Mouse (Mus musculus): ENCODE data around the gene Hnf1a.
A peak's percentile ranks its signal among the peaks of the same experiment; 100 is the strongest.

DNA sequence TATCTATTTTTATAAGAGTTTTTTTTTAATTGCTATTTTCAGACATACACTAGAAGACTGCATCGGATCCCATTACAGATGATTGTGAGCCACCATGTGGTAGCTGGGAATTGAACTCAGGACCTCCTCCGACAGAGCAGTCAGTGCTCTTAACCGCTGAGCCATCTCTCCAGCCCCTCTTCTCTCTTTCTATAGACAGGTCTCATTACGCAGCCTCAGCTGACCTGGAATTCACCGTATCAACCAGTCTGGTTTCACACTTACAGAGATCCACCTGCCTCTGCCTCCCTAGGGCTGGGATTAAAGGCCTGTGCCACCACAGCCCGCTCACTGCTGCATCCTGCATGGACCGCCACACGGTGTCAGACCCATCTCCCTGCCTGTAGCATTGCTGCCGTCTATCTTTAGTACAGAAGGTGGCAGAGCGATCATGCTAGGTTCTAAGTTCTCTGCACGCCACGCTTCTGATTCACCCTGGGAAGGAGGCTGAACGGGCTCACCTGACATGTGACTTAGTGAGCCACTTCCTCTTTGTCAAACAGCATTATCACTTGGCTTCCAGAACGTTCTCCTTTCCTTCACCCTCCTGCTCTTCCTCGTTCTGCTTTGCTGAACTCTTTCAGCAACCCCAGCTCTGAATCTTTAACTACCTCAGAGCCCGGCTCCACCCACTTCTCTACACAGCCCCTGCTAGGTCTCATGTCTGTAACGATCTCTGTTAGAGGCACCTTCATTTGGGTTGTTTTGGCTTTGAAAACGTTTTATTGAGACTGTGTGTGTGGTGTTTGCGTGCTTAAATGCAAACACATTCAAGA lies 49.1 kb downstream of the Hnf1a start:
- peak; percentile 64 for TF ChIP-seq CTCF (IDR thresholded peaks at IDR 0.05; ENCODE audit: low read depth)
- no peak for TF ChIP-seq EP300 (optimal IDR thresholded peaks at IDR 0.05)

Measured in stomach, postnatal 0 days (tissue).